Mouse (Mus musculus) thymus, adult 2 months (tissue): ENCODE data around the gene Slc43a1. TPM values are rescaled to one million over a fixed set of nuclear protein-coding genes. Genes with fewer than 3 reads are reported as not detected.

Source experiments
- DNase-seq: peaks from one replicate; pipeline ENCODE4 v3.0.0; 2021
- H3K27ac ChIP-seq: fragments of 200-500 bp; 2 replicates; pipeline ENCODE4 v1.5.1; 2012; ENCODE audit warnings: low read length, control low read depth; ENCODE audit not compliant: control insufficient read depth, insufficient read depth
- H3K27me3 ChIP-seq: fragments of 200-500 bp; 2 replicates; pipeline ENCODE4 v1.6.1; 2012; ENCODE audit warnings: mild to moderate bottlenecking, low read length, moderate library complexity, mixed read lengths; ENCODE audit not compliant: control insufficient read depth, insufficient read depth
- H3K36me3 ChIP-seq: fragments of 200-500 bp; 2 replicates; pipeline ENCODE4 v1.6.1; 2012; ENCODE audit warnings: mild to moderate bottlenecking, low read length, moderate library complexity; ENCODE audit not compliant: control insufficient read depth, insufficient read depth
- H3K4me1 ChIP-seq: fragments of 200-500 bp; replicated peaks from 2 replicates; pipeline ENCODE4 v1.6.1; 2012; ENCODE audit warnings: low read length; ENCODE audit not compliant: control insufficient read depth, insufficient read depth
- H3K4me3 ChIP-seq: fragments of 200-500 bp; 2 replicates; pipeline ENCODE4 v1.5.1; 2012; ENCODE audit warnings: mild to moderate bottlenecking, low read length, control low read depth, moderate library complexity; ENCODE audit not compliant: control insufficient read depth, insufficient read depth
- CTCF ChIP-seq: fragments of 200-500 bp; IDR thresholded peaks from 2 replicates; pipeline ENCODE4 v1.5.1; 2012; ENCODE audit warnings: mild to moderate bottlenecking, control low read depth, low read length, moderate library complexity, borderline replicate concordance; ENCODE audit not compliant: control insufficient read depth, poor library complexity, insufficient read depth; ENCODE audit errors: extremely low read depth
- POLR2A ChIP-seq: fragments of 200-500 bp; IDR thresholded peaks from 2 replicates; pipeline ENCODE4 v1.6.1; 2012; ENCODE audit warnings: mild to moderate bottlenecking, low read length, control low read depth, moderate library complexity; ENCODE audit not compliant: control insufficient read depth, poor library complexity, insufficient read depth; ENCODE audit errors: extremely low read depth
- WGBS: fragments of 180-500 bp; shearing (Covaris S2); methylation state at CpG from one replicate; pipeline ENCODE4 v1.1.7; 2018; 5-methylcytosine and 5-hydroxymethylcytosine counted together
- polyA plus RNA-seq: library from polyadenylated mRNA; depleted of rRNA; stranded (reverse); fragments of >200 nt; gene quantifications from 2 replicates; pipeline ENCODE4 v1.2.3, GENCODE M21; 2012

Slc43a1 gene
- polyA plus RNA-seq, 1 experiment: 123 TPM

DNA sequence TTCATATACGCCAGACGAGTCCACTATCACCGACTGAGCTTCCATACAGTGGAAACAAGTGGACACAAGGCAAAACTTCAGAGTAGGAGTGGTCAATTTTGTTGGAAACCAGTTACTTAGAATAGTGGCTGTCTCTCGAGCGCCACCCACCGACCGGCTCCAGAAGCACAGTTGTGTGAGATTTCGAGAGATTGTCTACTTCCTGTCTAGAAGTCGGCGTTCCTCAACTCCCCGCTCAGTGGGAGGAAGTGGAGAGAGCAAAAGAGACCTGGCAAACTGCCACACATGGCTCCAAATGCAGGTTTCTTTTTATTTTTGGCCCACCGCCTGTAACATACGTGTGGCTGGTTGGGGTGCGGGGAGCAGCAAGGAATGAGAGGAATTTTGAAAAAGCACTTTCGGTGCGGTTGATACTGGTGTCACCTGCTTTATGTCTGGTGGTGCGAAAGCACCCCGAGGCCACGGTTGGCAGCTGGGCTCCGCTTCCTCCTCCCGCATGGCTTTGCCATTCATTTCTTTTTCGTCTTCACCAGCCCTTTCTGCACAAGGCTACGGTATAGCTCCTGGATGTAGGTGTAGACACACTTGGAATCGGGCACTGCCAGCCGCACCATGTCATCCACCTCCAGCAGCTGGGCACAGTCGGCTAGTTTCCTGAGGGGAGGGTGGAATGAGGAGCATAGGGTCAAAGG, 27.6 kb upstream of the Slc43a1 start:
- peak; percentile 84 for DNase-seq
- WGBS: 46% methylated on average over 26 of the region's 26 CpGs
- no peaks in the 10 kb centered on the region for H3K36me3 ChIP-seq
- H3K4me1 ChIP-seq: peaks cover 7% of the 10 kb centered on the region
- no peak overlapping the region for H3K27ac ChIP-seq
- no peaks in the 10 kb centered on the region for H3K27me3 ChIP-seq
- TF ChIP-seq POLR2A: no peak
- peak; percentile 52; the same call in 1 of the 2 replicates for TF ChIP-seq CTCF
- H3K4me3 ChIP-seq: peak overlapping the region; percentile 45

DNA sequence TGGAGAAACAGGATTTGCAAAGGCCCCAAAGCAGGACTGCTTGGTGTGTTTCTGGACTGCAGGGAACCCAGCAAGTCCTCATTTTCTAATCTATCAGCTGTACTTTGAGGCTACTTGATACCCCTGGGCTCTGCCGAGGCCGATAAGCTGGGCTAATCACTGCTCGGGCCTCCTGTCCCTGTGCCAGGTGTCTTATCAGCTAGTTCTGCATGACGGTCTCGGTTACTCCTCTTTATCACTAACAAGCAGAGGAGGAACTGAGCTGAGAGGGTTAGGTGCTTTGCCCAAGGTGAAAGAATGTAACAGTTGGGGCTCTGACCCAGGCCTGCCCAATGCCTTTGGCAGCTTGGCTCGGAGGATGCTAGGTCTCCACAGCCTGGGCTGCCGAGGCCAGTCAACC, 26.8 kb upstream of the Slc43a1 start:
- no peaks in the 10 kb centered on the region for H3K36me3 ChIP-seq
- no peak for DNase-seq
- 90% methylated on average over 7 of the region's 7 CpGs for WGBS
- peaks cover 7% of the 10 kb centered on the region for H3K4me1 ChIP-seq
- no peak overlapping the region for H3K4me3 ChIP-seq
- no peaks in the 10 kb centered on the region for H3K27me3 ChIP-seq
- no peak overlapping the region for H3K27ac ChIP-seq
- TF ChIP-seq POLR2A (no peak), CTCF (no peak)

DNA sequence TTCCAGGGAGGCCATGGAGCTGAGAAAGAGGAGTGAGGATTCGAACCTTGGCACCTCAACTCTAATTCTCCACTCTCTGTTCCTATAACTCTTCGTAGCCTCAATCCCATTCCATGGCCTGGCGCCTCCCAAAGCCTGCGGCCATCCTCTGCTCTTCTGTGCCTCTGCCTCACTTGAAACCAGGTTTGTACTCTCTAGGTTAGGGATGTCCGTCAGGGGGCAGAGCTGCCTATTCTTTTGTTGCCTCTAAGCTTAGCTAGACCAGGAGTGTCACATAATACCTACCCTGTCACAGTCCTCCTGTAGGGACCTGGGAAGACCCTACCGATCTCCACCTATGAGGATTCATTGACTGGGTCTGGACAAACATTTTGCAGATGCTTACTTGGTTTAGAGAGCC, 26.0 kb upstream of the Slc43a1 start:
- H3K27ac ChIP-seq: no peak overlapping the region
- WGBS: 94% methylated on average over 6 of the region's 6 CpGs
- DNase-seq: no peak

DNA sequence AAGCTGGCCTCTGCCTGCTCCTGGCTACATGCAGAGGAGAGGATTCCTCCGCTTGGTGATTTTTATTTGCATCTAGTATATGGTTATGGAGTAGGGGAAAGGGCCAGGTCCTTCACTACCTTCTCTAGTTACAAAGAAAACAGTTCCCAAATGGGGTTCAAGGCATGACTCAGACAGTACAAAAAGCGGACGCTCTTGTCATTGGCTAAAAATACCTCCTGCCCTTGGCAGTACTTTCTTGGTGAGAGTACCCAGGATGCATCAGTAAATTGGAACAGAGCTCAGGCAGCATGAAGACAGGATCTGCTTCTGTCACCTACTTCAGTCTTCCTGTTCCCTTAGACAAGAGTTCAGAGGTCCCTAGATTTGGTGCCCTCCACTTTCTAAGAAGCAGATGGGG, 18.8 kb upstream of the Slc43a1 start:
- 0 out of 2 replicates have a peak, but pooled peaks cover 2% of the 10 kb centered on the region for H3K27me3 ChIP-seq
- TF ChIP-seq CTCF (no peak), POLR2A (no peak)
- no peaks in the 10 kb centered on the region for H3K4me1 ChIP-seq
- WGBS: 37% methylated on average over 3 of the region's 3 CpGs
- H3K27ac ChIP-seq: no peak overlapping the region
- H3K4me3 ChIP-seq: no peak overlapping the region
- H3K36me3 ChIP-seq: no peaks in the 10 kb centered on the region
- no peak for DNase-seq

More for the DNA sequence above, 26.0 kb upstream of the Slc43a1 start:
- Histone ChIP-seq H3K4me1 (peaks cover 7% of the 10 kb centered on the region), H3K36me3 (no peaks in the 10 kb centered on the region), H3K27me3 (no peaks in the 10 kb centered on the region), H3K4me3 (no peak overlapping the region)
- TF ChIP-seq CTCF (no peak), POLR2A (no peak)

DNA sequence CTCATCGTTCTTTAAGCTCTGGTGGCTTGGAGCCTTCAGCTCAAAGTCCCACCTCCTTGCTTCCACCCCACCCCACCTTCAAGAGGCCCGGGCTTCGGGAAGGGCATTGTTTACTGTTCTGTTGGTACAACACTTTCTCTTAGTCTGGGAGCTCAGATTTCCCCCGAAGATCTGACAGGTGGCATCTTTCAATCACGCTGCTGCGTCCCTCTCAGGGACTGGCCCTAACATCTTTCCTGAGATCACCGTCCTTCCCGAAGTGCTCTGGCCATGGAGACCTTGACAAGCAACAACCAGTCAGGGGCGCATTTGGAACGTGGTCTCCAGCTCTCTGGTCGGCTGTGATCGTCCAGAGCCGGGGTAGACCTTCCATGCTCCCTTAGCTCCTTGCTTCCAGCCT, 16.1 kb upstream of the Slc43a1 start, which contains the start of gene Smtnl1:
Smtnl1 (minus strand) TSS at position 101 of the 400 bp plus-strand sequence.
- TF ChIP-seq CTCF (no peak), POLR2A (no peak)
- Histone ChIP-seq H3K4me1 (peaks cover 9% of the 10 kb centered on the region), H3K27ac (no peak within 1 kb of the TSS), H3K36me3 (no peaks in the 10 kb centered on the region), H3K4me3 (no peak within 1 kb of the TSS), H3K27me3 (0 out of 2 replicates have a peak, but pooled peaks cover 2% of the 10 kb centered on the region)
- WGBS: 52% methylated on average over 13 of the region's 13 CpGs
- no peak for DNase-seq

DNA sequence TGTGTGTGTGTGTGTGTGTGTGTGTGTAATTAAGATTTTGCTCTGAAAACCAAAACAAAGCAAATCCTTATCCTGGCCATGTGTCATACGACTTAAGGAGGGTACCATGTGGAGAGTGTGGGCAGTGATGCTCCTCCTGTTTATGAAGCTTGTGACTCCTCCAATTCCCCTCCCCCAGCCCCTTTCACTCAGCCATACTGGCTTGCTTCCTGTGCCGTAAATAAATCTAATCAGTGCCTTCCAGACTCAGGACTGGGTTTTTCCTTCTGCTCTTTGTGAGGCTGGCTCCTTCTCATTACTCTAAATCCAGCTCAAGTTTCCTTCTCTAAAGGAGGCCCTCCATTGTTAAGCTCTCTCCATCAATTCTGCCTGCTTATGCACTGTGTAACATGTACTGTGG, 15.4 kb upstream of the Slc43a1 start:
- H3K27ac ChIP-seq: no peak overlapping the region
- TF ChIP-seq CTCF: no peak
- TF ChIP-seq POLR2A: no peak
- H3K4me3 ChIP-seq: no peak overlapping the region
- no peak for DNase-seq
- H3K36me3 ChIP-seq: no peaks in the 10 kb centered on the region
- WGBS: 35% methylated on average over 2 of the region's 2 CpGs
- peaks cover 10% of the 10 kb centered on the region for H3K4me1 ChIP-seq
- H3K27me3 ChIP-seq: 0 out of 2 replicates have a peak, but pooled peaks cover 2% of the 10 kb centered on the region
